Mouse (Mus musculus): ENCODE measurements at regions not wholly inside any gene's neighbourhood (a gene's known extent, or its start where the extent isn't known, plus 50 kb on each side); places are given as distances from the start of the nearest gene placed in this dataset.

DNA sequence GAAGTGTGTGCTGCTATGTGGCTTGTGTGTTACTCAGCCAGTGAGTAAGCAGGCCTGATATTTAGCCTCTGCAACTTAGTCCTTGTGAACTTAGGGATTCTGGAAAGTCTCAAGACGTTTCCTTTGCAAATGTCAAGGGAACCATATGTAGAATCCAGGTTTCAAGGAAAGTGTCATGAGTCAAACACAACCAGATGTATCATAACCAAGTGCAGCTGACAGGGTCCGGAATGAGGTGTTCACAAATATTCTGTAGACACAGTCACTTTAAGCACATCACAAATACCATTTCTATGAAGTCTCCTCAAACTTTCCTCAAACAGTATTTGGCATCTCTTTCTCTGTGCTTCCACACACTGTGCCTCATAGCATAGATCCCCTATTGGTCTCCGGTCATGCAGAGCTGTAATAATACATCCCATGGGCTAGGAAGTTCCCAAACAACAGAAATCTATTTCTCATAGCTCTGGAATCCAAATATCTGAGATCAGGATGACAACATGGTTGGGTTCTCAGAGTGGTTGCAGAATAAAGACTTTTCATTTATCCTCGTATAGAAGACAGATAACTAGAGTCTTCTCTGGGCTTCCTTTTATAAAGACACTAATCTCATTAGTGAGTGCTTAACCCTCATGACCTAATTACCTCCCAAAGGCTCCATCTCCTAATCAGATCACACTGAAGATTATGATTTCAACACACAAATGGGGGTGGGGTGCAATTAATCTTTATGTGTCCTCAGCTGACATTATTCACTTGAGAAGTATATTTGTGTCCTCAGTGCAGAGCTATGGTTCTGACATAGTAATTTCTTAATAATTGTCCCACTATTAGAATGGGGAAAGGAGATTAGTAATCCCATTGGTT lies 143.9 kb downstream of the Spry2 start:
- TF ChIP-seq GATA1 (IDR thresholded peaks at IDR 0.05; ENCODE audit: borderline replicate concordance, low read length) (no peak), FLI1 (IDR thresholded peaks at IDR 0.05; ENCODE audit: low read length) (no peak)

All from megakaryocyte, embryonic 14.5 days (primary cell).